Mouse (Mus musculus): ENCODE data around the gene Ksr2. TPM values are rescaled to one million over a fixed set of nuclear protein-coding genes. Genes with fewer than 3 reads are reported as not detected.

The Ksr2 gene
- polyA plus RNA-seq, 1 experiment from 2014 or later = 0.09 TPM

GRCm38 (mm10) chr5:117711636-117712035 is 297.8 kb downstream of the Ksr2 start:
- H3K4me1 ChIP-seq (replicated peaks; ENCODE audit: control insufficient read depth, insufficient read depth, low read length) = peaks cover 9% of the 10 kb centered on the region
- no peak overlapping the region for H3K9ac ChIP-seq (ENCODE audit: low read length)
- H3K4me3 ChIP-seq (ENCODE audit: low read length) = no peak overlapping the region
- peak; percentile 18; the same call in 1 of the 2 replicates for ATAC-seq (ENCODE audit: low read depth)
- no peaks in the 10 kb centered on the region for H3K27me3 ChIP-seq (ENCODE audit: control insufficient read depth, insufficient read depth, low read depth, low read length)
- H3K36me3 ChIP-seq (ENCODE audit: control insufficient read depth, insufficient read depth, low read length) = no peaks in the 10 kb centered on the region
- H3K9me3 ChIP-seq (ENCODE audit: control insufficient read depth, low read length) = 0 out of 2 replicates have a peak, but pooled peaks cover 3% of the 10 kb centered on the region
- no peak overlapping the region for H3K4me2 ChIP-seq (ENCODE audit: low read depth, low read length)
- peak overlapping the region; percentile 19 for H3K27ac ChIP-seq (ENCODE audit: low read length)
- 44% methylated on average over 10 of the region's 10 CpGs for WGBS

- Histone ChIP-seq H3K9me3 (ENCODE audit: control insufficient read depth, low read length) (0 out of 2 replicates have a peak, but pooled peaks cover 3% of the 10 kb centered on the region), H3K4me2 (ENCODE audit: low read depth, low read length) (peak overlapping the region; percentile 24), H3K9ac (ENCODE audit: low read length) (no peak overlapping the region), H3K4me3 (ENCODE audit: low read length) (no peak overlapping the region), H3K4me1 (replicated peaks; ENCODE audit: control insufficient read depth, insufficient read depth, low read length) (peaks cover 9% of the 10 kb centered on the region), H3K27ac (ENCODE audit: low read length) (peak overlapping the region; percentile 24; the same call in 1 of the 2 replicates), H3K36me3 (ENCODE audit: control insufficient read depth, insufficient read depth, low read length) (no peaks in the 10 kb centered on the region), H3K27me3 (ENCODE audit: control insufficient read depth, insufficient read depth, low read depth, low read length) (no peaks in the 10 kb centered on the region)
- WGBS = 25% methylated on average over 12 of the region's 12 CpGs
- peak; percentile 93 for ATAC-seq (ENCODE audit: low read depth)
These were observed 298.4 kb downstream of the Ksr2 start for GRCm38 (mm10) chr5:117712207-117712606.

GRCm38 (mm10) chr5:117717120-117717519 is 303.3 kb downstream of the Ksr2 start:
- Histone ChIP-seq H3K36me3 (ENCODE audit: control insufficient read depth, insufficient read depth, low read length) (no peaks in the 10 kb centered on the region), H3K4me3 (ENCODE audit: low read length) (no peak overlapping the region), H3K27ac (ENCODE audit: low read length) (no peak overlapping the region), H3K9ac (ENCODE audit: low read length) (no peak overlapping the region), H3K4me2 (ENCODE audit: low read depth, low read length) (no peak overlapping the region), H3K27me3 (ENCODE audit: control insufficient read depth, insufficient read depth, low read depth, low read length) (no peaks in the 10 kb centered on the region), H3K4me1 (replicated peaks; ENCODE audit: control insufficient read depth, insufficient read depth, low read length) (peaks cover 2% of the 10 kb centered on the region), H3K9me3 (ENCODE audit: control insufficient read depth, low read length) (no peaks in the 10 kb centered on the region)
- no peak for ATAC-seq (ENCODE audit: low read depth)
- WGBS = 82% methylated on average over 9 of the region's 9 CpGs

GRCm38 (mm10) chr5:117723316-117723715 is 309.5 kb downstream of the Ksr2 start:
- Histone ChIP-seq H3K9ac (ENCODE audit: low read length) (no peak overlapping the region), H3K9me3 (ENCODE audit: control insufficient read depth, low read length) (no peaks in the 10 kb centered on the region), H3K4me2 (ENCODE audit: low read depth, low read length) (no peak overlapping the region), H3K4me3 (ENCODE audit: low read length) (no peak overlapping the region), H3K27me3 (ENCODE audit: control insufficient read depth, insufficient read depth, low read depth, low read length) (no peaks in the 10 kb centered on the region), H3K36me3 (ENCODE audit: control insufficient read depth, insufficient read depth, low read length) (no peaks in the 10 kb centered on the region), H3K27ac (ENCODE audit: low read length) (no peak overlapping the region), H3K4me1 (replicated peaks; ENCODE audit: control insufficient read depth, insufficient read depth, low read length) (no peaks in the 10 kb centered on the region)
- WGBS = 35% methylated on average over 4 of the region's 4 CpGs
- 0 out of 2 replicates have a peak, but pooled peaks have one; percentile 21 for ATAC-seq (ENCODE audit: low read depth)

- H3K27ac ChIP-seq (ENCODE audit: low read length) = no peak overlapping the region
- ATAC-seq (ENCODE audit: low read depth) = peak; percentile 71
- no peak overlapping the region for H3K4me3 ChIP-seq (ENCODE audit: low read length)
- H3K4me2 ChIP-seq (ENCODE audit: low read depth, low read length) = no peak overlapping the region
- H3K27me3 ChIP-seq (ENCODE audit: control insufficient read depth, insufficient read depth, low read depth, low read length) = no peaks in the 10 kb centered on the region
- H3K36me3 ChIP-seq (ENCODE audit: control insufficient read depth, insufficient read depth, low read length) = no peaks in the 10 kb centered on the region
- WGBS = 40% methylated on average over 6 of the region's 6 CpGs
- no peaks in the 10 kb centered on the region for H3K9me3 ChIP-seq (ENCODE audit: control insufficient read depth, low read length)
- H3K9ac ChIP-seq (ENCODE audit: low read length) = no peak overlapping the region
- no peaks in the 10 kb centered on the region for H3K4me1 ChIP-seq (replicated peaks; ENCODE audit: control insufficient read depth, insufficient read depth, low read length)
These were observed 312.7 kb downstream of the Ksr2 start for GRCm38 (mm10) chr5:117726548-117726947.

- H3K4me1 ChIP-seq (replicated peaks; ENCODE audit: control insufficient read depth, insufficient read depth, low read length) = no peaks in the 10 kb centered on the region
- no peaks in the 10 kb centered on the region for H3K27me3 ChIP-seq (ENCODE audit: control insufficient read depth, insufficient read depth, low read depth, low read length)
- H3K4me2 ChIP-seq (ENCODE audit: low read depth, low read length) = no peak overlapping the region
- no peaks in the 10 kb centered on the region for H3K36me3 ChIP-seq (ENCODE audit: control insufficient read depth, insufficient read depth, low read length)
- no peak overlapping the region for H3K9ac ChIP-seq (ENCODE audit: low read length)
- WGBS = 23% methylated on average over 7 of the region's 7 CpGs
- no peaks in the 10 kb centered on the region for H3K9me3 ChIP-seq (ENCODE audit: control insufficient read depth, low read length)
- ATAC-seq (ENCODE audit: low read depth) = no peak
- H3K27ac ChIP-seq (ENCODE audit: low read length) = no peak overlapping the region
- H3K4me3 ChIP-seq (ENCODE audit: low read length) = no peak overlapping the region
These were observed 313.3 kb downstream of the Ksr2 start for GRCm38 (mm10) chr5:117727138-117727537.

- no peaks in the 10 kb centered on the region for H3K4me1 ChIP-seq (replicated peaks; ENCODE audit: control insufficient read depth, insufficient read depth, low read length)
- H3K9me3 ChIP-seq (ENCODE audit: control insufficient read depth, low read length) = no peaks in the 10 kb centered on the region
- no peak overlapping the region for H3K9ac ChIP-seq (ENCODE audit: low read length)
- 62% methylated on average over 6 of the region's 6 CpGs for WGBS
- H3K27ac ChIP-seq (ENCODE audit: low read length) = no peak overlapping the region
- no peaks in the 10 kb centered on the region for H3K27me3 ChIP-seq (ENCODE audit: control insufficient read depth, insufficient read depth, low read depth, low read length)
- ATAC-seq (ENCODE audit: low read depth) = no peak
- H3K4me3 ChIP-seq (ENCODE audit: low read length) = no peak overlapping the region
- H3K4me2 ChIP-seq (ENCODE audit: low read depth, low read length) = no peak overlapping the region
- H3K36me3 ChIP-seq (ENCODE audit: control insufficient read depth, insufficient read depth, low read length) = no peaks in the 10 kb centered on the region
These were observed 317.5 kb downstream of the Ksr2 start for GRCm38 (mm10) chr5:117731311-117731710.

GRCm38 (mm10) chr5:117744654-117745178 is 330.9 kb downstream of the Ksr2 start:
- Histone ChIP-seq H3K27me3 (ENCODE audit: control insufficient read depth, insufficient read depth, low read depth, low read length) (no peaks in the 10 kb centered on the region), H3K36me3 (ENCODE audit: control insufficient read depth, insufficient read depth, low read length) (no peaks in the 10 kb centered on the region), H3K9me3 (ENCODE audit: control insufficient read depth, low read length) (no peaks in the 10 kb centered on the region), H3K4me2 (ENCODE audit: low read depth, low read length) (no peak overlapping the region), H3K4me1 (replicated peaks; ENCODE audit: control insufficient read depth, insufficient read depth, low read length) (0 out of 2 replicates have a peak, but pooled peaks cover 2% of the 10 kb centered on the region), H3K27ac (ENCODE audit: low read length) (no peak overlapping the region), H3K9ac (ENCODE audit: low read length) (no peak overlapping the region), H3K4me3 (ENCODE audit: low read length) (no peak overlapping the region)
- WGBS = 58% methylated on average over 11 of the region's 11 CpGs
- no peak for ATAC-seq (ENCODE audit: low read depth)

GRCm38 (mm10) chr5:117749353-117749752 is 335.6 kb downstream of the Ksr2 start:
- Histone ChIP-seq H3K27ac (ENCODE audit: low read length) (no peak overlapping the region), H3K36me3 (ENCODE audit: control insufficient read depth, insufficient read depth, low read length) (no peaks in the 10 kb centered on the region), H3K4me2 (ENCODE audit: low read depth, low read length) (no peak overlapping the region), H3K27me3 (ENCODE audit: control insufficient read depth, insufficient read depth, low read depth, low read length) (no peaks in the 10 kb centered on the region), H3K4me3 (ENCODE audit: low read length) (no peak overlapping the region), H3K4me1 (replicated peaks; ENCODE audit: control insufficient read depth, insufficient read depth, low read length) (0 out of 2 replicates have a peak, but pooled peaks cover 2% of the 10 kb centered on the region), H3K9ac (ENCODE audit: low read length) (no peak overlapping the region), H3K9me3 (ENCODE audit: control insufficient read depth, low read length) (no peaks in the 10 kb centered on the region)
- ATAC-seq (ENCODE audit: low read depth) = no peak
- 31% methylated on average over 5 of the region's 5 CpGs for WGBS

All from lung, embryonic 16.5 days (tissue).